Mouse (Mus musculus) G1E (cell line): ENCODE data around the gene Sox5. TPM values are rescaled to one million over a fixed set of nuclear protein-coding genes. Genes with fewer than 3 reads are reported as not detected.

Experiments
- ATAC-seq: 2 replicates; pipeline ENCODE4 v1.8.0; 2016; ENCODE audit warnings: mild to moderate bottlenecking; ENCODE audit not compliant: insufficient number of reproducible peaks, poor library complexity, low FRiP score, severe bottlenecking; ENCODE audit errors: extremely low read depth
- DNase-seq: peaks from one replicate; pipeline ENCODE4 v3.0.0; 2012; ENCODE audit warnings: low spot score
- H3K27me3 ChIP-seq: 2 replicates; pipeline ENCODE4 v1.6.1; 2012; ENCODE audit warnings: mild to moderate bottlenecking, low read length, inconsistent platforms; ENCODE audit not compliant: insufficient read depth
- H3K36me3 ChIP-seq: replicated peaks from 2 replicates; pipeline ENCODE3; 2012; ENCODE audit warnings: mild to moderate bottlenecking, inconsistent platforms
- H3K4me1 ChIP-seq: 2 replicates; pipeline ENCODE4 v1.6.1; 2012; ENCODE audit warnings: low read depth, low read length, inconsistent platforms, mixed read lengths; ENCODE audit not compliant: insufficient read depth
- H3K4me3 ChIP-seq: 2 replicates; pipeline ENCODE4 v1.5.1; 2012; ENCODE audit warnings: low read depth, mild to moderate bottlenecking, inconsistent platforms, low read length, moderate library complexity, mixed read lengths
- H3K9me3 ChIP-seq: replicated peaks from 2 replicates; pipeline ENCODE4 v1.6.1; 2012; ENCODE audit warnings: inconsistent platforms
- CTCF ChIP-seq: IDR thresholded peaks from 2 replicates; pipeline ENCODE4 v1.5.1; 2012; ENCODE audit warnings: low read depth, low read length, inconsistent platforms, mixed read lengths
- GATA1 ChIP-seq: IDR thresholded peaks from 2 replicates; pipeline ENCODE4 v1.6.1; 2012; ENCODE audit warnings: borderline replicate concordance, low read length, inconsistent platforms, mixed read lengths
- GATA2 ChIP-seq: IDR thresholded peaks from 2 replicates; pipeline ENCODE4 v1.6.1; 2012; ENCODE audit warnings: low read depth, low read length, inconsistent platforms, borderline replicate concordance
- POLR2AphosphoS5 ChIP-seq: IDR thresholded peaks from 2 replicates; pipeline ENCODE4 v1.6.1; 2012; ENCODE audit warnings: low read depth, low read length, inconsistent platforms; ENCODE audit not compliant: insufficient replicate concordance
- TAL1 ChIP-seq: conservative IDR thresholded peaks from 2 replicates; pipeline ENCODE4 v1.6.1; 2012; ENCODE audit warnings: low read depth, low read length, inconsistent platforms, mixed read lengths
- polyA plus RNA-seq: library from polyadenylated mRNA; stranded (reverse); fragments of >175 nt; gene quantifications from 2 replicates; pipeline ENCODE4 v1.2.3, GENCODE M21; 2012
- total RNA-seq, 2 experiments: library from RNA; stranded (forward) in 1 of 2; stranded (reverse) in 1 of 2; fragments of 200-1000 nt in 1 of 2; fragments of >200 nt in 1 of 2; fragmentation: Nextera tagmentation in 1 of 2; gene quantifications; 2 replicates each; pipeline ENCODE4 v1.2.3; 2014 to 2017

Gene Sox5
- total and polyA plus RNA-seq, 3 experiments = 0.27 to 16.2 TPM; not detected in 1

GRCm38 (mm10) chr6:144710816-144711215 is 71.0 kb downstream of the Sox5 start:
- H3K36me3 ChIP-seq = no peaks in the 10 kb centered on the region
- ATAC-seq = no peak

GRCm38 (mm10) chr6:144709614-144710180 is 72.1 kb downstream of the Sox5 start:
- no peaks in the 10 kb centered on the region for H3K36me3 ChIP-seq
- H3K9me3 ChIP-seq = peaks cover 44% of the 10 kb centered on the region
- no peaks in the 10 kb centered on the region for H3K27me3 ChIP-seq
- H3K4me1 ChIP-seq = no peaks in the 10 kb centered on the region
- ATAC-seq (no peak), DNase-seq (no peak)
- TF ChIP-seq GATA2 (no peak), TAL1 (no peak), POLR2AphosphoS5 (no peak), GATA1 (no peak), CTCF (no peak)
- no peak overlapping the region for H3K4me3 ChIP-seq

More at GRCm38 (mm10) chr6:144710816-144711215, 71.0 kb downstream of the Sox5 start:
- TF ChIP-seq GATA2 (no peak), CTCF (no peak), GATA1 (no peak), POLR2AphosphoS5 (no peak), TAL1 (no peak)
- no peaks in the 10 kb centered on the region for H3K4me1 ChIP-seq
- DNase-seq = no peak
- H3K27me3 ChIP-seq = no peaks in the 10 kb centered on the region
- peaks cover 49% of the 10 kb centered on the region for H3K9me3 ChIP-seq
- H3K4me3 ChIP-seq = no peak overlapping the region

DNA sequence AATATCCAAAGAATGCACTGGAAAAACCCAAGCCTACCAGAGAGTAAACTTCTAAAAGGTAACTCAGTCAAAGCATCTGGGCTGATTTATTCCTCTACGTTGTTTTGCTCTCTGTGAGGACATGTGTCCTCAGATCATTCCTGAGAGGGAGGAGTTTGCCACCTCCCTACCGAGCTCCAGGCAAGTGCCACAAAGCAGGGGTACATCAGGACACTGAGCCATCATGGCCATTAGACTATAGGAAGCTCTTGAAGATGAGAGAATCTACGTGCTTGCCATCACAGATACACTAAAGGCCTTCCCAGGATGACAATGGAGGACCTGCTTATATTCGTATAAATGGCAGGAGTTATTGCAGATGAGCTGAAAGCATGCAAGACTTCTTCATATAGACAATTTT is 73.4 kb downstream of the Sox5 start:
- peaks cover 47% of the 10 kb centered on the region for H3K9me3 ChIP-seq
- H3K36me3 ChIP-seq = no peaks in the 10 kb centered on the region
- ATAC-seq = no peak
- TF ChIP-seq CTCF = no peak
- TF ChIP-seq POLR2AphosphoS5 = no peak
- no peak for TF ChIP-seq GATA2
- TF ChIP-seq GATA1 = no peak
- no peak for TF ChIP-seq TAL1
- DNase-seq = no peak
- no peaks in the 10 kb centered on the region for H3K27me3 ChIP-seq
- no peak overlapping the region for H3K4me3 ChIP-seq
- H3K4me1 ChIP-seq = no peaks in the 10 kb centered on the region

GRCm38 (mm10) chr6:144707976-144708375 is 73.8 kb downstream of the Sox5 start:
- no peak for ATAC-seq
- H3K4me3 ChIP-seq = no peak overlapping the region
- no peak for DNase-seq
- no peaks in the 10 kb centered on the region for H3K27me3 ChIP-seq
- H3K36me3 ChIP-seq = no peaks in the 10 kb centered on the region
- no peak for TF ChIP-seq TAL1
- no peak for TF ChIP-seq CTCF
- no peak for TF ChIP-seq GATA2
- TF ChIP-seq GATA1 = no peak
- TF ChIP-seq POLR2AphosphoS5 = no peak
- H3K9me3 ChIP-seq = peaks cover 48% of the 10 kb centered on the region
- no peaks in the 10 kb centered on the region for H3K4me1 ChIP-seq

DNA sequence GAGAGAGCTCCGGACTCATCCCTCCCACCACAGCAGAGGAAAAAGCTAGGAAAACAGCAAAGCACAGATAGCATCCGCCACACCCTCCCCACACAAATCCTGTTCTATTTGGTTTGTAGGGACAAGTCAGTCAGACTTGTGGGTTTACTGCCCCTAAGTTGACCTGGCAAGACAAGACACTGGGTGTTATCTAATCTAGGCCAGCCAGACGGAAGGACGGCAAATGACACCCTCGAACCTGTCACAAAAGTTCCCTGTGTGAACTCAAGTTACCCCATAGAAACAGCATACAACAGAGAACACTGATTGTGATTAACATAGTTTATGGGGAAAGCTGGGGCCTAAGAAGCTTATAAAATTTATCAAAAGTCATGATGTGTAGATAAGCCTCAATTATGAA is 76.8 kb downstream of the Sox5 start:
- no peak for ATAC-seq
- Histone ChIP-seq H3K4me3 (no peak overlapping the region), H3K36me3 (no peaks in the 10 kb centered on the region), H3K27me3 (no peaks in the 10 kb centered on the region), H3K4me1 (no peaks in the 10 kb centered on the region), H3K9me3 (peaks cover 52% of the 10 kb centered on the region)
- DNase-seq = no peak
- TF ChIP-seq POLR2AphosphoS5 = no peak
- TF ChIP-seq TAL1 = no peak
- TF ChIP-seq GATA1 = no peak
- TF ChIP-seq GATA2 = no peak
- no peak for TF ChIP-seq CTCF

DNA sequence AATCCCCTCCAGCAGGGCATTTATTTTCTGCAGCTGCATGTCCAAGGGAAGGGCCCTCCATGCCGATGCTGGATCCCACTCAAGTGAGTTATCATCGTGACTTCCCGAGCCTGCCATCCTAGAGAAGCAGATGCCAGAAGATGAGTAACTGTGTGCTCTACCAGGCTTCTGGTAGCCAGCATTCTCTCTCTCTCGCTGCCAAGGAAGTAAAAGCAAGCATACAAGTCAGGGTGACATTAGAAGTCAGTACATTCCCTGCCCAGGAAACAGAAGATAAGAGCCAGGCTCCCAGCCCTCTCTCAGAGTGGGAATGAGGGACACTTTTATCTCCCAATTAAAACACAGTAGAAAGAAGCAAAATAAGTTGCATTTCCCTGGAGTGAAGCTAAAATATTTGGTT is 86.1 kb downstream of the Sox5 start:
- H3K4me3 ChIP-seq = no peak overlapping the region
- no peaks in the 10 kb centered on the region for H3K36me3 ChIP-seq
- no peaks in the 10 kb centered on the region for H3K27me3 ChIP-seq
- ATAC-seq (no peak), DNase-seq (no peak)
- no peaks in the 10 kb centered on the region for H3K4me1 ChIP-seq
- H3K9me3 ChIP-seq = peaks cover 48% of the 10 kb centered on the region
- TF ChIP-seq CTCF (no peak), GATA1 (no peak), GATA2 (no peak), TAL1 (no peak), POLR2AphosphoS5 (no peak)
